Mouse (Mus musculus) urinary bladder, adult 18-20 months (tissue): Measurements from ENCODE around the gene Sh3bgrl3.

ENCODE experiments used
- DNase-seq, 2 experiments: peaks; one replicate each; pipeline ENCODE4 v3.0.0; 2022; ENCODE audit warnings: low spot score in 2 of 2, mixed read lengths in 2 of 2

Gene Sh3bgrl3

GRCm38 (mm10) chr4:134110653-134111052 is 17.9 kb downstream of the Sh3bgrl3 start:
- no peak for DNase-seq

- DNase-seq, result no peak
Observed at GRCm38 (mm10) chr4:134108196-134108595, 20.4 kb downstream of the Sh3bgrl3 start.

DNA sequence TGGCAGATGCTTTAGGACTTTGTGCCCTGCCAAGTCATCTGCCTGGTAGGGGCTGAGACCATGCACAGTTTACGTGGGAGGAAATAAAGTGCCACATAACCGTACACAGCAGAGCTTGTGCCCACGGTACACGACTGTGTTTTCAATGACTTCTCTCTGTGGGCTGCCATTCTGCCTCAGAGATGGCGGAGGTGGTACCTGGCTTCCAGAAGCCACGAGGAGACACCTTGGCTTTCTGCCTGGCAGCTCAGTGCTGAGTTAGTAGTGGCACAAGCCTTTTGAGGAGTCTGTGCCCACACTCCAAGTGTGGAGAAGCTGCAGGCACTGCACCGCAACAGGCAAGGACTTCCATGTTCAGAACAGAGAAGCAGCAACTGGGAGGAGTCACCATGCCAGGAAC is 20.9 kb downstream of the Sh3bgrl3 start:
- DNase-seq, result no peak

- DNase-seq, result no peak
Observed at GRCm38 (mm10) chr4:134106105-134106504, 22.5 kb downstream of the Sh3bgrl3 start.

GRCm38 (mm10) chr4:134102742-134103119 is 25.9 kb downstream of the Sh3bgrl3 start:
- no peak for DNase-seq

DNA sequence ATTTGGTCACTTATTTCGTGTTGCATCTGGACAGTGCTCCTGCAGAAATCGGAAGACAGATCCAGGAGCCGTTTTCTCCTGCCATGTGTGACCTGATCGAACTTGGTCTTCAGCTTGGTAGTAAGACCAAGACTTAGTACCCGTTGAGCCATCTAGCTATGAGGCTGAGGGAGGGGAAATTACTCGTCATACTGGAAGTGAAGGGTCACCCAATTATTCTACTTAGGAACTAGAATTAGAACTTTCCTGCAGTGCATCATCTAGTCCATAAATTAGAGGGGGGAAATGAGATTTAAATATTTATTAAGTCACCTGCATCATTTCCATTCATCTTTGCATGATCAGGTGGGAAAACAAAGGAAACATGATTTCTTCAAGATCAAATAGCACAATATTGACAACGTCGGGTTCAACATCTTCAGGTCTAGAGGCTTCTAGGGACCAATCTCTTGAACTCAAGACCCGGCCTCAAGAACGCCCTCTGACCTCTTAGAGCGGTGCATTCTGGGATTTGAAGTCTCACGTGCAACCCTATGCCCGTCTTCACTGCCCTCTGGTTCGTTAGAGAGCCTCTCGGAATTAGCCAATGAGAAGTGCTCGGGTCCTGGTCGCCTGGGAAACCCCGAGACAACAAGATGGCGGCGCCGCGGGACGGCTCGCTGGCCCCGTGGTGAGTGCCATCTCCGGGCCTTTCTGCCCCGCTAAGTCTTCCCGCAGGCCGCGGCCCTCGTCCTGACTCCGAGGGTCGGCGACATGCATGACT is 26.4 kb downstream of the Sh3bgrl3 start, which contains the start of gene Ubxn11:
Ubxn11 (plus strand) TSS at position 592 of the 763 bp plus-strand sequence.
- peak; percentile 74 to 78 for DNase-seq

DNA sequence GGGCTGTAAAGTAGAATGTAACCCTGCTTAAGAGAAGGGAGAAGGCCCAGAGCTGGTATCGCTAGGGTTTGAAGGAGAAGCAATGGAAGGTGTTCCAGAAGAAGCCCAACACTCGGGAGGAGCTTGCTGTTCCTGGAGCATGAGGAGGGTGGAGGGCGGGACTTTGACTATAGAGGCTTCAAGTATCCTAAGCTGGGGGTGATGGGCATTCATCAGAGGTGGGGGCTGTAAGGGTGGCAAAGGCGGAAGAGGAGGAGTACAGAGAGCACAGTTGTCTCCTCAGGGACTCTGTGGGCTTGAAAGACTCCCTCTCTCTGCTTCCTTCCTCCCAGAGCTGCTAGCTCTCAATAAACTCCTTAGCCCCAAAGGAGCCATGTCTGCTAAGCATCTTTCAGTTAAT is 28.3 kb downstream of the Sh3bgrl3 start:
- no peak for DNase-seq

DNA sequence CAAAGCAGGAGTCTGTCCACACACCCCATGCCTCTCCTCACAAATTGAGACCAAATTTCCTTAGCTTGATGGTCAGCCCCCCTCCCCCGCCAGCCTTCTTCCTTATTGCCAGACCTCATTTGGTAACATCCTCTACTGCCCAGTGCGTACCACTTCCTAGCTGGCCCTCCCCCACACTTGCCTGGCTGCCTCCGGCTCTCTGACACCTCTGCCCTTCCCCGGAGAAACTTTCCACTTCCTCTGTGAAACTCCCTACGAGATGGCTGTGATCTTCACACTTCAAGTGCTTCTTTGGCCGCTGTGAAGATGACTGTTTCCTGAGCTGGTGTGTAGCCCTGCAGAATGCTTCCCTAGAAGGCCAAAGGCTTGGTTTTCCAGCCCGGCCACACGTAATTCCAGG is 30.0 kb downstream of the Sh3bgrl3 start:
- no peak for DNase-seq

DNA sequence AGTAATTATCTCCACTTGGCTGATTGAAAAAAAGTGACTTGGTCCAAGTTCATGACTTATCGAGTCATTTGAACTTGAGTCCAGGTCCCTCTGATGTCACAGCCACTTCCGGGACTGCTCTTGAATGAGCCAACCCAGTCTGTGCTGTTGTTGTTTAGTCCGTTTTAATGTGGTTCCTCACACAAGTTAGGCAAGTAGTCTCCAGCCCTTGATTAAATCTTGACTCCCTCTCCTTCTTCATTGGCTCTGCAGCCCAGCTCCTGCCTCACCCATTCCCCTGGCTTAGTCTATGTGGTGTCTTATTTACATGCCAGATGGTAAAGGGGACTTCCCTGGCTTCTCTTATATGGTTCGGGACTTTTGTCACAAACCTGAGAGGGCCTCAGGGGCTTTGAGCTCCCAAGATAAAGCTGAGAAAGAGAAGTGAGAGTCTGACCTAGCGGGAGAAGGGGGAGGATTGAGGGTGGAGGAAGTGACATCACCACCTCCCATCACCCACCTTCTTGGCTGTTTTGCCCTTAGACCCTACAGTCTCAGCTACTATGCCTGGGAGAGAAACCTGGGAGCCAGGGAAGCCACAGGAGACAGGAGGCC is 31.5 kb downstream of the Sh3bgrl3 start:
- no peak for DNase-seq

DNA sequence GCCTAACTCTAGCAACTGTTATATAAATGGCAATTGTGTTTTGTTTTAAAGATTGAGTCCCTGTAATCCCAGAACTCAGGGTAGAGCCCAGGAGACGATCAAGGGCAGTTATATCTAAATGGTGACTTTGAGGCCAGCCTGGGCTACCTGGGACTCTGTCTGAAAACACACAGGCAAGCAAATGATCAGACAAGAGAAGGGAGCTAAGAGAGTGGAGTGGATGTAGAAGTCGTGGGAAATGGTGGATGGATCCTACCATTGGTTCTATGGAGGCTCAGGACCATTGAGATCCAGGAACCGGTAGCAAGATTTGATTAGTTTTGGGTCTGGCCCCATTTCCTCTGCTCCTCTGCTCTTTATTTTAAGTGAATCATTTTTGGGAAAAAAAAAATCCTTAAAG is 32.5 kb downstream of the Sh3bgrl3 start:
- DNase-seq, result no peak

DNA sequence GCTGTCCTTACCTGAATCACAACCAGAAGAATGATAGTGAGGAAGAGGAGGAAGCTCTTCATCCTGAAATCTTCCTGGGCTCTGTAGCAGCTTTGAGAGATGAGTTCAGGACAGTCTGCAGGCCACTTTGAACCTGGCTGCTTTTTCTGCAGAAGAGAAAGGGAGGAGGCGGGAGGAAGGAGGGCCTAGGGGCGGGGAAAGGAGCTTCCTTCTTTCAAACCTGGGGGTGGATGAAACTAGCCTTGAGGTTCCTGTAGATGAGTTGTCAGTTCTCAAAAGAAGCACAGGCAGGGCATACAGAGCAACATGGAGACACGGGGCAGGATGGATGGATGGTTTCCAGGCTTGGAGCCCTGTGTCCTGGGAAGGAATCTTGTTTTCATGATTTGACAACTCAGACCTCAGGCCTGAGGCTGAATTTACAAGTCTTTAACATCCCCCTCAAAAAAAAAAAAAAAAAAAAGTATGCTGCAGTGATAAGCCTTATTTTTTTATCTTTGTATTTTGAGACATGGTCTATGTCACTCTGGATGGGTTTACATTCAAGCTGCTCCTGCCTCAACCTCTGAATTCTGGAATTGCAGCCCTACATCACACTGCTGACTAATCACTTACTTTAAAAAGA is 33.6 kb downstream of the Sh3bgrl3 start, which contains the start of gene Cd52:
Cd52 (minus strand) TSS at position 160 of the 625 bp plus-strand sequence.
- DNase-seq, result no peak

DNA sequence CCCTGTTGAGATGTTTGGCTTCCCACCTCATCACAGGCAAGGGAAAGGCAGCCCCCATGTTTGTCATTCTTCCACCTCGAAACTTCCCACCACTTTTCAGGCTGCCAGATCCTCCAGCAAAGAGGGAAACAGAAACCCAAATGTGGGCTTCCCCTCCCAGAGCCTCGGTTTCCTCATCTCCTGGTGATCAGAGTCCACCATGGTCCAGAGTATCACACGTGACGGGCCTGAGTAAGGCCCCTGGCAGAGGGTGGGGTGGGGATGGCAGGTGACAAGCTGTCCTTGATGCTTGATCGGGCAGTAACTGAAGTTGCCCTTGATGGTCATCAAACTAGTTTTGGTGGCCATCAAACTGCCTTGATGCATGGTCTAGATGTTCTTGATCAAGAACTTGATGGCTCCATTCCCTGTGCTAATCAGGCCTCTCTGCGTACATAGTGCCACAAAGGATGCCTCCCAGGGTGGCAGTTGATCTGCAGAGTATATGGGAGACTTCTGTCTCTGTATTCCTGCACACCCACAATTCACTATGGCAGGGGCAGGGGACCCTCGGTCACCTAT is 34.5 kb downstream of the Sh3bgrl3 start:
- DNase-seq, result no peak

GRCm38 (mm10) chr4:134092382-134093288 is 36.0 kb downstream of the Sh3bgrl3 start:
- DNase-seq, result no peak

- no peak for DNase-seq
Observed at GRCm38 (mm10) chr4:134091225-134091529, 37.4 kb downstream of the Sh3bgrl3 start.

DNA sequence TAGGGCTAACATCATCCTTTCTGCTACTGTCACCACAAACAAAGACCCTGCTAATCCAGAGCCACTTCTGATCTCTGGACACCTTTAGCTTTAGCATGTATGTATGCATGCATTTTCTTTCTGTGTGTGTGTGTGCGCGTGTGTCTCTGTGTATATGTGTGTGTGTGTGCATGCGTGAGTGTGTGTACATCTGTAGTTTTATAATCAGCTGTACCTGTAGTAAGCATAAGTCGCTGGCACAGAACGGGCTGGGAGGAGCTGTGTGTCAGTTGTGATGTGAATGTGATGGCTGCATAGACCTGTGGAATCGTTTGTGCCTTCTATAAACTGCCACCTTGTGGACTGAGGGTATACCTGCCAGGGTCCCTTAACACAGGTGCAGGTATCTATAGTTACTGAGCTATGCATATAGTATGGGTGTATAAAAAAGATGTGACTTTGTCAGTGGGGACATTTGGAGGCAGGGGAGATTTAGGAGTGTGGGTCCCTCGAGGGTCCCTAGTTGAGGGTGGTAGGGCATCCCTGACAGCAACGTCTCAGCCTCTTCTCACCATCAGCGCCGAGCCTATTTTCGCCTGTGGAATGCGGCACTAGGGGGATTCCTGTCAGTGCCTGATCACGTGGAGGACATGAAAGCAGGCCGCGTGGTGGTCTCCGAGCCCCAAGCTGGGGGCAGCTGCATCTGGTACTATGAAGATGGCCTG is 37.9 kb downstream of the Sh3bgrl3 start:
- no peak for DNase-seq

- no peak for DNase-seq
Observed at GRCm38 (mm10) chr4:134089029-134089428, 39.6 kb downstream of the Sh3bgrl3 start.

DNA sequence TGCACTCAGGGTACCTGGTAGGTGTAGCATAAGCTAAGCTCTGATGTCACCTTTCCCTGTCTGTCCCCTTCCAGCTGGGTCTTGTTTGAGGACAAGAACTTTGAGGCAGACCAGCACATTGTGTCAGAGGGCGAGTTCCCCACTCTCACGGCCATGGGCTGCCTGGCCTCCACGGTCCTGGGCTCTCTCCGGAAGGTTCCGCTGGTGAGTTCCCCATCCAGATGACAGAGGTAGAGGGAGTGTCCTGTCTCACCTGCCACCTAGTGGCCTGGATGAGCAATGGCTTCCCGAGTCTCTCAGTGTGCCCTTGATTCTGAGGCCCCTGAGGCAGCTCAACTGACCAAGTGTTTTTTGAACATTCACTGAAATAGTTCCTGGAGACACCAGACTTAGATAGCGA is 41.2 kb downstream of the Sh3bgrl3 start:
- no peak for DNase-seq

DNA sequence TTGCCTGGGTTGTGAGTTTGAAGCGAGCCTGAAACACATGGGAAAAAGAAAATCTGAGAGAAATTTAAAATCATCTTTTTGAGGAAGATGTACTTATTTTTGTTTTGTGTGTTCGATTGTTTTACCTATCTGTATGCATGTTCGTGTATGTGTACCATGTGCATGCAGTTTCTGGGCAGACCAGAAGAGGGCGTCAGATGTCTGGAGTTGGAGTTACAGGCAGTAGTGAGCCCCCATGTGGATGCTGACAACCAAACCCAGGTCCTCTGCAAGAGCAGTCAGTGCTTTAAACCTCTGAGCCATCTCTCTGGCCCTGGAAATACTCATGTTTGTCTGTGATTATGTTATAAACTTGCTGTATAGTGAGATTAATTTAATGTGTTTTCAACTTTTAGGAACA is 43.6 kb downstream of the Sh3bgrl3 start:
- DNase-seq, result no peak

DNA sequence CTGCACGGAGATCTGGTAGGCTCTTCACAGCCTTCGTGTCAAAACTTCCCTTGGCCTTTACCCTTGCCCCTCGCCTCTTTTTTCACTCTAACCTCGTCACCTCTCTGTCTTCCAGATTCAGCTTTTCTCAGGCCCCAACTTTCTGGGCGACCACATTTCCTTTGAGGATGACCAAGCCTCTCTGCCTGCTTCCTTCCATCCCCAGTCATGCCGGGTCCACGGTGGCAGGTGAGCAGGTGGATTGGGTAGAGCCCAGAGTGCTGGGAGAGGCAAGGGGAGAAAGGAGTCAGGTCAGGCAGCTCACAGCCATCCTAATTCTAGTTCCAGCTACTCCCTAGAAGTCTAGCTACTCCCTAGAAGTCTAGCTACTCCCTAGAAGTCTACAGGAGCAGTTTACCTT is 46.1 kb downstream of the Sh3bgrl3 start:
- no peak for DNase-seq

DNA sequence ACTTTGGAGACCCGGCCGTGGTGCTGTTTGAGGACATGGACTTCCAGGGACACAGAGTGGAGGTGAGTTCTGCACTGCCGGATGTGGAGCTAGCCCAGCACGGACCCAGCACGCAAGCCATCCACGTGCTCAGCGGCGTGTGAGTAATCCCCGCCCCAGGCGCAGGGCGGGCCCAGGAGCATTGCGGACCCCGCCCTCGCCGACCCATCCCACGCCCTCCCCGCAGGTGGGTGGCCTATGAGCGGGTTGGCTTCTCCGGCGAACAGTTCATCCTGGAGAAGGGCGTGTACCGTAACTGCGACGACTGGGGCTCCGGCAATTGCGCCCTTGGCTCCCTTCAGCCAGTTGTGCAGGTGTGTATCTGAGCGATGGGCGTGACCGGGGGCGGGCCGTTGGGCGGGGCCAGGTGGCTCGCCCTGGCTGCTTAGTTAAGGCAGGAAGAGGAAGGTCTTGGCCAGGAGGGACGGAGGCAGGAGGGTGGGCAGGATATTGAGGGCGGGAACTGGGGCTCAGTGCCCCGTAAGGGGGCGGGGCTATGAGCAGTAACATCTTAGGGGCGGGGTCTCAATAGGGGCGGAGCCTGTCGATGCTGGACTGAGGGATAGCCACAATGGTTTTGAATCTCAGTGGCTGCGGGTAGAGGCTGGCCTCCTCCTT is 46.7 kb downstream of the Sh3bgrl3 start:
- DNase-seq, result peak; percentile 79 to 85

DNA sequence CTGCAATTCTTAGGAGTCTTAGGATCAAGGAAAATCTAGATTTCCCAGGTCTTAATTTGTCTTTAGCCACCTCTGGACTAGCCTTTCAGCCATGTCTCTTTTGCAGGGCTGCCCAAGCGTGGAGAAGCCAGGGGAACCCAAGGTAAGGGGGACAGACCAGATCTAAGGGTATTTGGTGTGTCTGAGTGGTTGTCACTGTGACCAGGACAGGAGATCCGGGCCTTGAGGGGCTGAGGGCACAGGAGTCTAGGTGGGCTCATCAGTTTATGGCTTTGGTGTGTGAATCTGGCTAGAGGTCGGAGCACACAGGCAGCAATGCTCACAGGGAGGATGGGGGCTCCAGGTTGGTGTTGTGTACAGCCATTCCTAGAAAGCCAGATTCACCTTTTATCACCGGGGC is 47.9 kb downstream of the Sh3bgrl3 start:
- DNase-seq, result no peak
